Mouse (Mus musculus): ENCODE measurements around the gene 4930402H24Rik. TPM values are rescaled to one million over a fixed set of nuclear protein-coding genes. Genes with fewer than 3 reads are reported as not detected.
A peak's percentile ranks its signal among the peaks of the same experiment; 100 is the strongest.

The 4930402H24Rik gene
- polyA plus RNA-seq, 1 experiment from 2014 or later: 97.8 TPM

DNA sequence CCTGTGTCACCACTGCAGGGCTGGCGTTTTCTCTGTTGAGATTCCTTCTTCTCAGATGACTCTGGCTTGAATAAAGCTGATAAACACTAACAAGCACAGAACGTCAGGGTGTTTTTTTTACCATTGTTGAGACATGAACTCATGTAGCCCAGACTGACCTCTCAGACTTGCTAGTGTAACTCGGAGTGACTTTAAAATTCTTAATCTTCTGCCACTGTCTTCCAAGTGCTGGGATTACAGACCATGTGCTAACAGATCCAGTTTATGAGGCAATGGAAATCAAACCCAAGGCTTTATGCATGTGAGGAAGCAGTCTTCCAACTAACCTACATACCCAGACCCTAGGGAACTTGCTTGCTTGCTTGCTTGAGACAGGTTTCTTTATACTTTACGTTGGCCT, 56.5 kb downstream of the 4930402H24Rik start:
- Histone ChIP-seq H3K9ac (replicated peaks) (no peak overlapping the region), H3K4me1 (no peaks in the 10 kb centered on the region), H3K4me2 (replicated peaks) (no peak overlapping the region), H3K9me3 (no peaks in the 10 kb centered on the region), H3K27me3 (no peaks in the 10 kb centered on the region), H3K36me3 (no peaks in the 10 kb centered on the region), H3K27ac (replicated peaks) (no peak overlapping the region), H3K4me3 (no peak overlapping the region)
- 74% methylated on average over 4 of the region's 4 CpGs for WGBS
- ATAC-seq (replicated peaks): no peak

DNA sequence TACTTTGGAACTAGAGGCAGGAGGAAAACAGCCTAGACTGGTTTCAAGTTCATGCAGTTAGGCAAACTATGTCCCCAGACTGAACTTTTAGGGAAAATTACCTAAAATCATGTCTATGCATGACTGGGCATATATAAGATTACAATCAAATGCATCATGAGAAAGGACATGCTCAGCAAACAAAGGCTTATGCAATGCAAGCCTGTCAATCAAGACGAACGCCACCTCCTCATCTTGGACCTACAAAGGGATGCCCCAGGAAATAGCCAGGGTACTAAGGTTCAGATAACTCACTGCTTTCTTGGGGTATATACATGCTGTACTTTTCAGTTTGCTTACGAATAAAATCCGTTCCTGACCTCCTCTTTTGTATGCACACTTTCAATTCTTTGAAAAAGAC, 57.9 kb downstream of the 4930402H24Rik start:
- no peaks in the 10 kb centered on the region for H3K4me1 ChIP-seq
- no peak overlapping the region for H3K4me2 ChIP-seq (replicated peaks)
- no peaks in the 10 kb centered on the region for H3K27me3 ChIP-seq
- 92% methylated on average over 4 of the region's 4 CpGs for WGBS
- no peaks in the 10 kb centered on the region for H3K36me3 ChIP-seq
- no peak overlapping the region for H3K27ac ChIP-seq (replicated peaks)
- no peak overlapping the region for H3K9ac ChIP-seq (replicated peaks)
- no peaks in the 10 kb centered on the region for H3K9me3 ChIP-seq
- no peak for ATAC-seq (replicated peaks)
- no peak overlapping the region for H3K4me3 ChIP-seq

DNA sequence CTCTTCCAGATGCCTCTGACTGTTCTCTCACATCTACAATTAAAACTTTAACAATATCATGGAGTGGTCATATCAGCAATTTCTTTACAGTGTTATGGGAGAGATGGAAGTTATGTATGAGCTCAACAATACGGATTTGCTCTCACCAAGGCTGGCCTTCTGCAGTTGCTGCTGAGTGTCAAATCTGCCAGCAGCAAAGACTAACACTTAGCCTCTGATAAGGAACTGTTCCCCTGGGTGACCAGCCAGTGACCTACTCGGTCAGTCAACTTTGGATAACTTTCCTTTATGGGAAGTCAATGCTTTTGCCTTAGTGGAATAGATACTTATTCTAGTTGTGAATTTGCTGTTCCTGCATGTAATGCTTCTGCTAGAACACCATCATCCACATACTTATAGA, 62.6 kb downstream of the 4930402H24Rik start:
- Histone ChIP-seq H3K4me1 (peaks cover 8% of the 10 kb centered on the region), H3K4me2 (replicated peaks) (no peak overlapping the region), H3K9me3 (no peaks in the 10 kb centered on the region), H3K9ac (replicated peaks) (no peak overlapping the region), H3K4me3 (no peak overlapping the region), H3K27ac (replicated peaks) (no peak overlapping the region), H3K27me3 (no peaks in the 10 kb centered on the region), H3K36me3 (no peaks in the 10 kb centered on the region)
- ATAC-seq (replicated peaks): no peak
- 77% methylated on average over 2 of the region's 2 CpGs for WGBS

DNA sequence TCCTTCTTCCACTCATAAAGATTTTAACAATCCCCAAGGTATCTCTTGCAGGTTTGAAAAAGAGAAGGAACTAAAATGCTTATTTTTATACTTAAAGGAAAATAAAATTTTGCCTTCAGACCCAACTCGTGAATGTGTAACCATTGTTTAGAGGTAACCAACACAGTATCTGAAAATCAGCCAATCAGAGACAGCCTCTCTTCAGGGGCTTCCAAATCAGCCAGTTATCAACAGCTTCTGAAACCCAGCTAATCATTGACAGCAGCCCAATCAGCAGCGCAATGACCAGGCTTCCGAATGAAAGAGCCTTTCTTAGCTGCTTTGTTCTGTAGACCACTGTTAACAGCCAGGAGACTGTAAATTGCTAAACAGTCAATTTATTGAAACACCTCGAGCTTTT, 65.4 kb downstream of the 4930402H24Rik start:
- peak overlapping the region; percentile 97 for H3K27ac ChIP-seq (replicated peaks)
- peak overlapping the region; percentile 51 for H3K4me2 ChIP-seq (replicated peaks)
- peaks cover 31% of the 10 kb centered on the region for H3K4me1 ChIP-seq
- WGBS: 0% methylated on average over 4 of the region's 4 CpGs
- H3K36me3 ChIP-seq: peaks cover 8% of the 10 kb centered on the region; the same call in 1 of the 2 replicates
- ATAC-seq (replicated peaks): peak; percentile 80
- H3K9me3 ChIP-seq: no peaks in the 10 kb centered on the region
- no peaks in the 10 kb centered on the region for H3K27me3 ChIP-seq
- H3K9ac ChIP-seq (replicated peaks): peak overlapping the region; percentile 92
- peak overlapping the region; percentile 74 for H3K4me3 ChIP-seq

DNA sequence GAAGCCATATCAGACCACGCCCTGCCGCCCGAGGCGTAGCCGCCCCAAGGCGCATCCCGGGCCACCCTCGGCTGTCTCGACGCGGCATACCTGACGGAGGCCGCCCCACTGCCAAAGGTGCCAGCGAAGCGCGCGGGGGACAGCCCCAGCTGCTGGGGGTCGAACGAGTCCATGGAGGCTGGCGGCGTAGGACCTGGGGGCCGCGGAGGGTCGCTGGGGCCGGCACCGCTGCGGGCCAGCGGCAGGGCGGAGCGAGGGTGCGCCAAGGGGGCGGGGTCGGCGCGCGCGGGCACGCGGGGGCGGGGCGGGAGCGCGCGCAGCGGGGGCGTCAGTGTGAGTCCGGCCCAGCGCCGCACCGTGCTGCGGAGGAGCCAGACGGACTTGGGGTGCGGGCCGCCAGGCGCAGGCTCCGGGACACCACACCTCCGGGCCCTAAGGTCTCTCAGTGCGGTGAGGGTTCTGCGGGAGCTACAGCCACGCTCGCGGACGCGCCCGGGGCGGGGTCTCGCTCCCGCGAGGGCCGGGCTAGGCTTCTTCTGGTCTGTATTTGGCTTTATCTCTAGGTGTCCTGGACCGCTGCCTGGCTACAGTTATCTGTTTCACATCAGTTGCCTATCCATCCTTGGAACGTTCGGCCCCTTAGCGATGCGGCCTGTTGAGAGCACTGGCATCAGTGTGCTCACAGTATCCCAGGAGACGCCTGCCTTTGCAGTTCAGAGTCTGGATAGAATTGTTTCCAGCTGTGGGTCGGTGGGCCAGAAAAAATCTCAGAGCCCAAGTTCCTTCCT, 66.1 kb downstream of the 4930402H24Rik start:
- WGBS: under 1% methylated on average over 76 of the region's 77 CpGs
- H3K9me3 ChIP-seq: no peaks in the 10 kb centered on the region
- ATAC-seq (replicated peaks): peak; percentile 85

DNA sequence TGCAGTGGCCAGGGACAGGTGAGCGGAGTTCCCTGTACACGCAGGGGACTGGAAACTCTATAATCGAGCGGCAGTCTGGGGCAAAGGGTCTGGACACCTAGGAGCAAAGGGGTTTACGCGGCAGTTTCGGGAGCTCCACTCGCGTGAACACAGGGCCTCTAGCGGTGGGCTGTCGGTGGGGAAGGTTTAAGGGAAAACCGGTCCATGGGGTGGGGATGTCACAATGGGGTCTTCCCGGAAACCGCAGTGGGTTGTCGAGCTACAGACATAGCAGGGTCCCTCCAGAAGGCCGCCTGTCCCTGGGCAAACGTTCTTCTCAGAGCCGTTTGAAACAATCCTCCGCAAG, 66.7 kb downstream of the 4930402H24Rik start:
- peak overlapping the region; percentile 51 for H3K4me2 ChIP-seq (replicated peaks)
- no peaks in the 10 kb centered on the region for H3K27me3 ChIP-seq
- peak; percentile 41; the same call in 1 of the 2 replicates for ATAC-seq (replicated peaks)
- peak overlapping the region; percentile 97 for H3K27ac ChIP-seq (replicated peaks)
- no peaks in the 10 kb centered on the region for H3K9me3 ChIP-seq
- peaks cover 12% of the 10 kb centered on the region; the same call in 1 of the 2 replicates for H3K36me3 ChIP-seq
- peaks cover 40% of the 10 kb centered on the region for H3K4me1 ChIP-seq
- WGBS: under 1% methylated on average over 19 of the region's 19 CpGs
- H3K9ac ChIP-seq (replicated peaks): peak overlapping the region; percentile 92
- peak overlapping the region; percentile 74 for H3K4me3 ChIP-seq

More for the DNA sequence above, 66.1 kb downstream of the 4930402H24Rik start:
- Histone ChIP-seq H3K36me3 (peaks cover 12% of the 10 kb centered on the region; the same call in 1 of the 2 replicates), H3K4me2 (replicated peaks) (peak overlapping the region; percentile 51), H3K9ac (replicated peaks) (peak overlapping the region; percentile 92), H3K27me3 (no peaks in the 10 kb centered on the region), H3K4me3 (peak overlapping the region; percentile 74), H3K4me1 (peaks cover 36% of the 10 kb centered on the region), H3K27ac (replicated peaks) (peak overlapping the region; percentile 97)

DNA sequence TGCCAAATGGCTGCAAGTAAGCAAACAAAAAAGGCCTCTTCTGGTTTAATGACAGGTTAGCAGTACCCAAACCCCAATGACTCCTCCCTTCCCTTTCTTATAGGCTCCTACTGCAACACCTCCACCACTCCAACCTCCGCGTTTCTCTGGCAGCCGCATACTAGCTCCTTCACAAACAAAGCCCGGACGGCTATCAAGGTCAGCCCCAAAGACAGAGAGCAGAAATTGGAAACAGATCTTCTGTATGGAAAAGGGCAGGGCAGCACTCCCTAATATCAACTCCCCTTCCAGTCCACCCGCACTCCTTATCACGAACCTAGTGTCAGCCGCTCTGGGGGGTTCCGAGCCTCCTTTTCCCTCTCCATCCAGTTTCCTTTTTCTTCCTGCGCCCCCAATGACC, 67.1 kb downstream of the 4930402H24Rik start:
- Histone ChIP-seq H3K4me3 (peak overlapping the region; percentile 74), H3K4me1 (peaks cover 40% of the 10 kb centered on the region), H3K9ac (replicated peaks) (peak overlapping the region; percentile 92), H3K9me3 (no peaks in the 10 kb centered on the region), H3K4me2 (replicated peaks) (peak overlapping the region; percentile 51), H3K27me3 (no peaks in the 10 kb centered on the region), H3K36me3 (peaks cover 12% of the 10 kb centered on the region; the same call in 1 of the 2 replicates), H3K27ac (replicated peaks) (peak overlapping the region; percentile 97)
- WGBS: under 1% methylated on average over 10 of the region's 10 CpGs
- no peak for ATAC-seq (replicated peaks)

DNA sequence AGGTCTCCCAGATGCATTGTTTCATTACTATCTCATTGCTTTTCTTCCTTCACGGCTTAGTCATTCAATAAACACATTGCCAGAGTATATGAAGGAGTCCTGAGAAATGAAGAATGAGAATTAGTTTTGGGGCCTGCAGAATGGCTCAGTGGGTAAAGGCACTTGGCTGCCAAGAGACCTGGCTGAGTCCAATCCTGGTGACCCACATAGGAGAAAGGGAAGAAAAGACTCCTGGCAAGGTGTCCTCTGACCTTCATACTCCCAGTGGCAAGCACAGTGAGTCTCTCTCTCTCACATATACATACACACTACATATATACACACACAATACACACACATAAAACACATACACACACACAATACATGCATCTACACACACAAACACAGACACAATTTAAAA, 68.1 kb downstream of the 4930402H24Rik start:
- no peaks in the 10 kb centered on the region for H3K27me3 ChIP-seq
- H3K4me2 ChIP-seq (replicated peaks): peak overlapping the region; percentile 51
- H3K4me3 ChIP-seq: peak overlapping the region; percentile 74
- peak overlapping the region; percentile 97; the same call in 1 of the 2 replicates for H3K27ac ChIP-seq (replicated peaks)
- H3K36me3 ChIP-seq: peaks cover 12% of the 10 kb centered on the region; the same call in 1 of the 2 replicates
- H3K4me1 ChIP-seq: peaks cover 40% of the 10 kb centered on the region
- H3K9me3 ChIP-seq: no peaks in the 10 kb centered on the region
- H3K9ac ChIP-seq (replicated peaks): peak overlapping the region; percentile 92
- no peak for ATAC-seq (replicated peaks)
- WGBS: 81% methylated on average over 1 of the region's 1 CpGs

DNA sequence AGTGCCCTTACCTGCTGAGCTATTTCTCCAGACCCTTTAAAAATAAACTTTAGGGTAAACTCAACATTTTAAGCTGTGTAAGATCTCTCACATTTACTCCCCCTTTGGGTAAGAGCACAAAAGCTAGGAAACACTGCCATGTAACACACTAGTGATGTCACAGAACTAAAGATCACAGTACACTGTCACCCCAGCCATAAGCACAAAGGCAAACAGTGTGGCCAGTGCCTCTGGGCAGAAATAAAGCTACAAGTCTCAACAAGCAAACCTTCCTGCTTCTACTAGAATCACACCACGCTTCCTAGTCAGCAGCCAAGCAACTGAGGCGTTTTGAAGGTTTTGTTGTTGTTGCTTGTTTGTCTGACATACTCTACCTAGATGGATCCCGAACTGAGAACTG, 72.5 kb downstream of the 4930402H24Rik start:
- no peak for ATAC-seq (replicated peaks)
- H3K4me3 ChIP-seq: no peak overlapping the region
- H3K4me1 ChIP-seq: peaks cover 37% of the 10 kb centered on the region
- H3K4me2 ChIP-seq (replicated peaks): no peak overlapping the region
- H3K27me3 ChIP-seq: no peaks in the 10 kb centered on the region
- peaks cover 15% of the 10 kb centered on the region; the same call in 1 of the 2 replicates for H3K36me3 ChIP-seq
- no peaks in the 10 kb centered on the region for H3K9me3 ChIP-seq
- 79% methylated on average over 3 of the region's 3 CpGs for WGBS
- no peak overlapping the region for H3K9ac ChIP-seq (replicated peaks)
- H3K27ac ChIP-seq (replicated peaks): no peak overlapping the region

DNA sequence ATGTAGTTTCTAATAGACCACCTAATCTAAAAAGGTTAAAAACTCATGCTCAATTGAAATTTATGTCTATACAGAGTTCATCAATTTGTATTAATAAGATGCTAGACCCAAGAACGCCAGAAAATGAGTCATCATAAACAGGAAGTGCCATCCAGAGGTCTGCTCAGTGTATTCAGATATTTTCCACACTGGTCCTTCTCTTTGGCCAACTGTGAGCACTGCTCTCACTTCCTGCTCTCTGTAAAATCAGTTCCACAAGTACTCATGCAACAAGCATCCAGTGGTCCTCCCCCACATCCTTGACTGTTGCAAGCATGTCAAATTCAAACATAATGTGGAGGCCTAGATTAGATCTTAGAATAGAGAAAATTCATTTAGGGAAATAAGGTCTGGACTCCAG, 73.6 kb downstream of the 4930402H24Rik start:
- no peak for ATAC-seq (replicated peaks)
- no peak overlapping the region for H3K27ac ChIP-seq (replicated peaks)
- H3K36me3 ChIP-seq: peaks cover 13% of the 10 kb centered on the region; the same call in 1 of the 2 replicates
- no peak overlapping the region for H3K9ac ChIP-seq (replicated peaks)
- 87% methylated on average over 1 of the region's 1 CpGs for WGBS
- no peaks in the 10 kb centered on the region for H3K9me3 ChIP-seq
- no peak overlapping the region for H3K4me3 ChIP-seq
- H3K4me1 ChIP-seq: peaks cover 26% of the 10 kb centered on the region
- no peaks in the 10 kb centered on the region for H3K27me3 ChIP-seq
- H3K4me2 ChIP-seq (replicated peaks): no peak overlapping the region

DNA sequence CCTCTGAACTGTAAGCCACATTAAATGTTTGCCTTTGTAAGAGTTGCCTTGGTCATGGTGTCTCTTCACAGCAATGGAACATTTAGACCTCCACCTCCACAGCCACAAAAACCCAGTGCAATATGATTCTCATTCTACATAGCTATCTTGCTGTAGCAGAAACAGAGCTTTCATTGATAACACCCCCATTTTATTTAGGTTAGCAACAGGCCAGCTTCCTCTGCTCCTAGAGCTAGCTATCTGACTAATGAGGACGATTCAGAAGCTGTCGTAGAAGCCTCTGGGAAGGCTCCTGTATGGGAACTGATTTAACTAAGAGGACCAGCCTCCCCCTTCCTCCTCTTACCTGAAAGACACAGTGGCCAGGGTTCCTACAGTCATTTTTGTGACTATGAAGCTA, 74.2 kb downstream of the 4930402H24Rik start:
- Histone ChIP-seq H3K4me1 (peaks cover 23% of the 10 kb centered on the region), H3K27me3 (no peaks in the 10 kb centered on the region), H3K27ac (replicated peaks) (no peak overlapping the region), H3K9ac (replicated peaks) (no peak overlapping the region), H3K9me3 (no peaks in the 10 kb centered on the region), H3K4me2 (replicated peaks) (no peak overlapping the region), H3K36me3 (peaks cover 10% of the 10 kb centered on the region; the same call in 1 of the 2 replicates), H3K4me3 (no peak overlapping the region)
- 91% methylated on average over 2 of the region's 2 CpGs for WGBS
- no peak for ATAC-seq (replicated peaks)

DNA sequence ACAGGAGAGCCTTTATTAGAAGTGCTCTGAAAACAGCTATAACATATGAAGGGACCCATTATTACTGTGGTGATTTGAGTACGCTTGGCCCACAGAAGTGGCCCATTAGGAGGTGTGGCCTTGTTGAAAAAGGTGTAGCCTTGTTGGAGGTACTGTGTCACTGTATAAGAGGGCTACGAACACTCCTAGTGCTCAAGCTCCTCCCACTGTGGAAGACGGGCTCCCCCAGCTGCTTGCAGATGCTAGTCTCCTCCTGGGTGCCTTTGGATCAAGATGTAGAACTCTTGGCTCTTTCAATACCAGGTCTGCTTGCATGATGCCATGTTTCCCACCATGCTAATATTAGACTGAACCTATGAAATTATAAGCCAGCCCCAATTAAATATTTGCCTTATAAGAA, 76.0 kb downstream of the 4930402H24Rik start:
- Histone ChIP-seq H3K4me1 (peaks cover 11% of the 10 kb centered on the region; the same call in 1 of the 2 replicates), H3K36me3 (peaks cover 6% of the 10 kb centered on the region), H3K27me3 (no peaks in the 10 kb centered on the region), H3K9me3 (no peaks in the 10 kb centered on the region), H3K27ac (replicated peaks) (no peak overlapping the region), H3K4me2 (replicated peaks) (no peak overlapping the region), H3K4me3 (no peak overlapping the region), H3K9ac (replicated peaks) (no peak overlapping the region)
- WGBS: 85% methylated on average over 3 of the region's 3 CpGs
- no peak for ATAC-seq (replicated peaks)

Measured in forebrain, embryonic 15.5 days (tissue).